Mouse (Mus musculus): ENCODE measurements around the gene Nipsnap1. TPM values are rescaled to one million over a fixed set of nuclear protein-coding genes. Genes with fewer than 3 reads are reported as not detected.

Gene Nipsnap1
- polyA plus RNA-seq, 3 experiments from 2014 or later = 39.9 to 64.8 (median 57.5) TPM

DNA sequence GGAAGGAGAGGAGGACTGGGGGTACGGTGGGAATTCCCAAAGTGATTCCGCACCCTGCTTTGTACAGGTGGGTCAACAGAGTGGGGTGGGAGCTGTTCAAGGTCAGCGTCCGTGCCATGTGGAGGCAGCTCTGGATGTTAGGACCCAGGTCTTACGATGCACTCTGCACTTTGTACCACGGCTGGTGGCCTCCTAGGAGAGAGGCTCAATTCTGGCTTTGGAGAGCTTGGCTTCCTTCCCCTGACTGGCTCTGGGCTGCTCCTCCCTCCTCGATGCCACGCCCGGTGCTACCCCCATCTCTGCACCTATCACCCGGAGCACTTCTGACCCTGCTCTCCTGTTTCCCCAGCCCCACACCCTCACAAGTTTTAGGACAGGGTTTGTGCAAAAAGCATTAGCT is 800 bp downstream of the Nipsnap1 start:
- ATAC-seq = no peak

- no peak for ATAC-seq
These were observed 7.3 kb downstream of the Nipsnap1 start for GRCm38 (mm10) chr11:4881087-4881486.

GRCm38 (mm10) chr11:4882892-4883627 is 9.3 kb downstream of the Nipsnap1 start:
- no peak for ATAC-seq

DNA sequence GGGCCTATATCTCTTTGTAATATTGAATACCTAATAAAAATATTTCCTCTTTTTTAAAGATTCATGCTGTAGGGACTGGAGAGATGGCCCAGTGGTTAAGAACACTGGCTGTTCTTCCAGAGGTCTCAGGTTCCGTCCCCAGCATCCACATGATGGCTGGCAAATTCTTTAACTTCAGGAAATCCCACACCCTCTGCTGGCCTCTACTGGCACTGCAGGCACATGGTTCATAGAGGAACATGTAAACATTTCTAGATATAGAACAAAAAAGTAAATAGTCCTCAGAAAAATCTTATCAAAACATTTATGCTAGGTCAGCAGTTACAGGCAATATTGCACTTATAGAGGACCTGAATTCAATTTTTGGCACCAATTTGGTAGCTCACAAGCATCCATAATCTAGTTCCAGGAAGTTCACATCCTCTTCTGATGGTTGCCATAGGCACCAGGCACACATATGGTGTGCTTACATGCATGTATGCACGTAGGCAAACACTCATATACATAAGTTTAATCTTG is 11.7 kb downstream of the Nipsnap1 start:
- ATAC-seq = peak; percentile 25

GRCm38 (mm10) chr11:4886987-4887386 is 13.2 kb downstream of the Nipsnap1 start:
- no peak for ATAC-seq

- ATAC-seq = peak; percentile 94
These were observed 21.4 kb downstream of the Nipsnap1 start, which contains the start of gene Thoc5 for GRCm38 (mm10) chr11:4894848-4895816. Thoc5 (plus strand) TSS chr11:4895320.

GRCm38 (mm10) chr11:4900437-4900836 is 26.7 kb downstream of the Nipsnap1 start:
- no peak for ATAC-seq

DNA sequence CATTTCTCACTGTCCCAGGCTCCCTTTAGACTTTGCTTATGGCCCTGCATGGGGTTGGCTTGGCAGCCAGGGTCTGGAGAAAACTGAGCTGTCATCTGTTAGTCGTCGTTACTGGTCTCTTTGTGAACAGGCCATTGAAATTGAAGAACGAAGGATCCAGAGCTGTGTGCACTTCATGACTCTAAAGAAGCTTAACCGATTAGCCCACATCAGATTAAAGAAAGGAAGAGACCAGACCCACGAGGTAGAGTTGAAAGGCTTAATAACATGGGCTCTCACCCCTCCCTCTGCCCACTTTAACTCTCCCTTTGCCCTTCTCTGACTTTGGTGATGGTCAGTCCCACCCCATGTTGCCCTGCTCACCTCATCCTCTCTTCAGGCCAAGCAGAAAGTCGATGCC is 28.2 kb downstream of the Nipsnap1 start:
- no peak for ATAC-seq

GRCm38 (mm10) chr11:4906231-4906630 is 32.5 kb downstream of the Nipsnap1 start:
- no peak for ATAC-seq

DNA sequence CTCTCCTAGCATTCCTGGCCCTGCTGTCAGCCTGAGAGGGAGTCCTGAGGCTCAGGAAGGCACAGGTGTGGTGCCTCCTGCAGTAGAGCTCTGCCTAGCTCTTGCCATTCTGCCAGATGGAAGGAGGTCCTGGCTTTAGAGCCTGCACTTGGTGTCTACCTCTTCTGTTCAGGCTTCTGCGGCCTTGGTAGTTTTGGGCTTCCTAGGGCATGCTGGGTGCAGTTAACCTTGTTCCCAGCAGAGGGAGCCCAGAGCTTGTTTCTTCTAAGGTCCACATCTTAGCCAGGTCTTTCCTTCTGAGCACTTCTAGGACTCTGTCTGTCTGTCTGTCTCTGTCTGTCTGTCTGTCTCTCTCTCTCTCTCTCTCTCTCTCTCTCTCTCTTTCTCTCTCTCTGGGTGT is 42.3 kb downstream of the Nipsnap1 start:
- no peak for ATAC-seq

GRCm38 (mm10) chr11:4921281-4921680 is 47.5 kb downstream of the Nipsnap1 start:
- ATAC-seq = no peak

- ATAC-seq = no peak
These were observed 48.0 kb downstream of the Nipsnap1 start for GRCm38 (mm10) chr11:4921751-4922150.

DNA sequence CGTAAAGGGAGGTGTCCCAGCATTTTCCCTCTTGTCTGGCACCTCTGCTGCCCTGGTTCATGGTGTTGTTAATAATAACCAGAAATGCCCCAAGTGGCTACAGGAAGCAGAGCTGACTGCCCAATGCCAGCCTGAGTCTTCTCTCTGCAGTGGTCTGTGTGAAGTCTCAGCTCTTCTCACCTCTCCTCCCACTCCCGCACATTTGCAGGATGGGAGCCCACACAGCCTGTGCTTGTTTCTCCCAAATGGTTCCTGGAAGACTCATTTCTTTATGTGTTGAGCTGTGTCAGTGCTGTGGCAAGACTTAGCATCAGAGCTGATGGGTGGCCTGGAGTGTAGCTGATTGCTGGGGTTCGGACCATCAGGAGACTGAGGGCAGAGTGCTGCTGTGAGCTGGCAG is 53.5 kb downstream of the Nipsnap1 start:
- no peak for ATAC-seq

GRCm38 (mm10) chr11:4931009-4931601 is 57.4 kb downstream of the Nipsnap1 start:
- no peak for ATAC-seq

DNA sequence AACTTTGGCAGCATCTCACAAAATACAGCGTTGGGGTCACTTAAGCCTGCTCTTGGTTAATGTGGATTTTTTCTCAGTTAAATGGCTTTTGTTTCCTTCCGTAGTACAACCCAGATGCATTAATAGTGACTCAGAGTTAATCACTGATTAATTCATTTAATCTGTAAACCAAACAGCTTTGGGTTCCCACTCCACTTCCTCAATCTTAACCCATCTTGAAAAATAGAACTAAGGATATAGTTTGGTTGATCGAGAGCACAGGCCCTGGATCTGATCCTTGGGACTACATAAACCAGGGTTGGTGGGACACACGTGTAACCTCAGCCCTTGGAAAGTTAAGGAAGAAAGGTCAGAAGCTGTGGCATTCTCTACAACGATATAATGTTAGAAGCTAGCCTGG is 62.5 kb downstream of the Nipsnap1 start:
- ATAC-seq = no peak

Other genes starting within 250 kb of the Nipsnap1 start
- gene Ascc2, start 236.2 kb upstream of the Nipsnap1 start, polyA plus RNA-seq (2017; shearing (Covaris generic)) = 10 to 100 TPM; 31.0 to 32.0 (median 31.7) TPM
- 100 to 1,000 TPM; 424 to 529 (median 465) TPM for gene Uqcr10, start 169.6 kb upstream of the Nipsnap1 start, polyA plus RNA-seq (2017; shearing (Covaris generic))
- 100 to 1,000 TPM; 125 to 146 (median 127) TPM for gene Zmat5, start 169.3 kb upstream of the Nipsnap1 start, polyA plus RNA-seq (2017; shearing (Covaris generic))
- gene Cabp7, start 127.2 kb upstream of the Nipsnap1 start, polyA plus RNA-seq (2017; shearing (Covaris generic)) = under 1 TPM in 2 of 3 experiments, not detected in 1; 0.34 to 0.37 TPM
- gene Nf2, start 24.4 kb upstream of the Nipsnap1 start, polyA plus RNA-seq (2017; shearing (Covaris generic)) = 10 to 100 TPM; 18.7 to 22.5 (median 19.3) TPM
- gene Thoc5, start 21.4 kb downstream of the Nipsnap1 start, polyA plus RNA-seq (2017; shearing (Covaris generic)) = 10 to 100 TPM; 32.7 to 43.7 (median 36.2) TPM
- gene Nefh, start 74.1 kb downstream of the Nipsnap1 start, polyA plus RNA-seq (2017; shearing (Covaris generic)) = 1 to 10 TPM; 6.4 to 7.0 (median 6.4) TPM
- gene Ap1b1, start 112.9 kb downstream of the Nipsnap1 start, polyA plus RNA-seq (2017; shearing (Covaris generic)) = 10 to 100 TPM; 48.9 to 55.5 (median 50.0) TPM
- gene Rasl10a, start 184.2 kb downstream of the Nipsnap1 start, polyA plus RNA-seq (2017; shearing (Covaris generic)) = not detected
- under 1 TPM; 0.58 to 0.94 (median 0.91) TPM for gene Gas2l1, start 191.4 kb downstream of the Nipsnap1 start, polyA plus RNA-seq (2017; shearing (Covaris generic))
- gene Rhbdd3, start 225.0 kb downstream of the Nipsnap1 start, polyA plus RNA-seq (2017; shearing (Covaris generic)) = 1 to 10 TPM; 3.3 to 4.6 (median 4.6) TPM
- 100 to 1,000 TPM; 136 to 174 (median 140) TPM for gene Ewsr1, start 225.3 kb downstream of the Nipsnap1 start, polyA plus RNA-seq (2017; shearing (Covaris generic))